In genomic region chr4:117354651-117355050, GRCm38 (mm10) we compare ENCODE assay signal across 22 mouse cellular contexts.
A peak's percentile ranks its signal among the peaks of the same experiment; 100 is the strongest.
DNase-seq lines count a peak whose midpoint lies in the region; ATAC-seq and TF ChIP-seq lines count a peak whose summit lies in the region.
"Had no signal": no experiment of that assay in that cellular context is flagged by ENCODE, and none has a peak within 500 bp of the region (broad histone marks: within the 10 kb centered on the region; RNA-seq: fewer than 3 reads in every experiment).

No protein-coding gene starts in this region.

- no peaks in the 10 kb centered on the region for H3K36me3 ChIP-seq in limb, embryonic 12.5 days
- no peaks in the 10 kb centered on the region for H3K36me3 ChIP-seq in limb, embryonic 10.5 days
- H3K36me3 ChIP-seq: embryonic facial prominence, embryonic 12.5 days; embryonic facial prominence, embryonic 15.5 days; hindbrain, embryonic 13.5 days had no signal

- H3K4me1 ChIP-seq in limb, embryonic 12.5 days (replicated peaks), result peaks cover 78% of the 10 kb centered on the region
- H3K4me1 ChIP-seq in limb, embryonic 10.5 days, result peaks cover 87% of the 10 kb centered on the region
- no peaks in the 10 kb centered on the region for H3K4me1 ChIP-seq in cortical plate, adult 2 months (ENCODE audit: control insufficient read depth, insufficient read depth, low read length)
- H3K4me1 ChIP-seq: embryonic facial prominence, embryonic 15.5 days had no signal

- peak overlapping the region; percentile 31; the same call in 1 of the 2 replicates for H3K9ac ChIP-seq in limb, embryonic 12.5 days (replicated peaks)
- H3K9ac ChIP-seq: embryonic facial prominence, embryonic 12.5 days; embryonic facial prominence, embryonic 15.5 days; forebrain, postnatal 0 days; hindbrain, embryonic 13.5 days had no signal

- intact Hi-C loops in left cerebral cortex, postnatal 10 days (cut with DNase I), result no loop called here

- TF ChIP-seq POLR2A in cortical plate, adult 2 months (IDR thresholded peaks at IDR 0.05; ENCODE audit: extremely low read depth, insufficient read depth, low read length), result no peak

- no peak for TF ChIP-seq CTCF in cortical plate, adult 2 months (IDR thresholded peaks at IDR 0.05; ENCODE audit: extremely low read depth, insufficient read depth, low read length)

- H3K4me2 ChIP-seq in limb, embryonic 12.5 days, result no peak overlapping the region
- H3K4me2 ChIP-seq: embryonic facial prominence, embryonic 12.5 days; embryonic facial prominence, embryonic 15.5 days; heart, embryonic 11.5 days; hindbrain, embryonic 13.5 days had no signal

- H3K9me3 ChIP-seq in limb, embryonic 12.5 days, result no peaks in the 10 kb centered on the region
- no peaks in the 10 kb centered on the region for H3K9me3 ChIP-seq in limb, embryonic 10.5 days (replicated peaks)
- H3K9me3 ChIP-seq: embryonic facial prominence, embryonic 12.5 days; embryonic facial prominence, embryonic 15.5 days; hindbrain, embryonic 13.5 days had no signal

- no peak overlapping the region for H3K4me3 ChIP-seq in limb, embryonic 12.5 days (replicated peaks)
- H3K4me3 ChIP-seq in limb, embryonic 10.5 days, result no peak overlapping the region
- H3K4me3 ChIP-seq in cortical plate, adult 2 months (ENCODE audit: insufficient read depth, low read length), result no peak overlapping the region
- H3K4me3 ChIP-seq: embryonic facial prominence, embryonic 12.5 days; embryonic facial prominence, embryonic 15.5 days; hindbrain, embryonic 13.5 days had no signal

- H3K27me3 ChIP-seq in limb, embryonic 12.5 days, result peaks cover 6% of the 10 kb centered on the region
- H3K27me3 ChIP-seq in limb, embryonic 10.5 days (ENCODE audit: low read depth, poor library complexity, severe bottlenecking), result peaks cover 55% of the 10 kb centered on the region
- H3K27me3 ChIP-seq: embryonic facial prominence, embryonic 12.5 days; embryonic facial prominence, embryonic 15.5 days had no signal

- peak; percentile 7 for DNase-seq in CD4-positive, CD25-positive, alpha-beta regulatory T cell, adult 2 months (ENCODE audit: low read depth, low spot score)
- DNase-seq in limb, embryonic 10.5 days (ENCODE audit: low spot score), result no peak
- no peak for DNase-seq in left cerebral cortex, postnatal 10 days (ENCODE audit: extremely low spot score in 1 of 2, low spot score in 2 of 2)
- DNase-seq in kidney, postnatal 4 days, result no peak
- DNase-seq: adrenal gland, adult 8-10 months; adrenal gland, postnatal 25 days; cerebellum, adult 18-20 months; cerebellum, adult 9-10 months; cerebellum, postnatal 14 days; forebrain, postnatal 0 days; gastrocnemius, postnatal 14 days; heart, adult 11 months had no signal

- 69% methylated on average over 6 of the region's 6 CpGs for WGBS in limb, embryonic 12.5 days
- WGBS in limb, embryonic 10.5 days, result 78% methylated on average over 6 of the region's 6 CpGs

- no peak overlapping the region for H3K27ac ChIP-seq in limb, embryonic 12.5 days
- no peak overlapping the region; the same call in 1 of the 2 replicates for H3K27ac ChIP-seq in limb, embryonic 10.5 days
- 0 out of 2 replicates have a peak overlapping the region, but pooled peaks have one; percentile 10 for H3K27ac ChIP-seq in cortical plate, adult 2 months (ENCODE audit: insufficient read depth, low read length)
- H3K27ac ChIP-seq: embryonic facial prominence, embryonic 12.5 days; embryonic facial prominence, embryonic 15.5 days; hindbrain, embryonic 13.5 days had no signal

- no peak for ATAC-seq in CD4-positive, CD25-positive, alpha-beta regulatory T cell, adult 4 months
- no peak for ATAC-seq in limb, embryonic 12.5 days (ENCODE audit: insufficient number of reproducible peaks, insufficient read depth, low FRiP score, low TSS enrichment, low read depth)
- ATAC-seq: activated CD4-positive, CD25-positive, alpha-beta regulatory T cell, adult 4 months; forebrain, embryonic 14.5 days; forebrain, postnatal 0 days; hindbrain, embryonic 16.5 days had no signal
